Mouse (Mus musculus): ENCODE measurements around the gene Hes2.

DNA sequence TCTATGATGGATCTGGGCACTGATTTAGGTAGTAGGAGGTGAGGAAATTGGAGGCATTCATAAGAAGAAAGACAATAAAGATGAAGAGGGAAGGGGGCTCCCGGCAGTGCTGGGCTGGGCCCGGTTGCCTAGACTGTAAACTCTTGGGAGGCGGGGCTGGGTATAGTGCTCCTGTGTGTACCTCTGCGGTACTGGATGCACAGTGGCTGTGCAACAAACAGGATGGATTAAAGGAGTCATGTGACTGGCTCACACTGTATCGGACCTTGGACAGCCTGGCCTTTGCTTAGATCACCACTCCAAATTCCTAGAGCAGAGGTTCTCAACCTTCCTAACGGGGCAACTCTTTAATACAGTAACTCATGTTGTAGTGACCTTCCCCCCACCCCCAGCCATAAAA lies 2.9 kb downstream of the Hes2 start:
- TF ChIP-seq CTCF (conservative IDR thresholded peaks at IDR 0.05; ENCODE audit: low read length), result no peak
- TF ChIP-seq POU5F1 (IDR thresholded peaks at IDR 0.05; ENCODE audit: borderline replicate concordance, low read length), result no peak
- no peak for TF ChIP-seq NANOG (IDR thresholded peaks at IDR 0.05; ENCODE audit: borderline replicate concordance, low read length)
